ENCODE assay signal across 26 mouse cellular contexts in genomic region chr7:45915011-45915410, GRCm38 (mm10). TPM values are rescaled to one million over a fixed set of nuclear protein-coding genes. Genes with fewer than 3 reads are reported as not detected.
DNase-seq lines count a peak whose midpoint lies in the region; ATAC-seq lines count a peak whose summit lies in the region.
"Had no signal": no experiment of that assay in that cellular context is flagged by ENCODE, and none has a peak within 500 bp of the region (broad histone marks: within the 10 kb centered on the region; RNA-seq: fewer than 3 reads in every experiment).

No protein-coding gene starts in this region.

- H3K4me2 ChIP-seq in hindbrain, embryonic 13.5 days, result no peak overlapping the region
- no peak overlapping the region for H3K4me2 ChIP-seq in hindbrain, embryonic 16.5 days (ENCODE audit: low read length)
- H3K4me2 ChIP-seq: embryonic facial prominence, embryonic 12.5 days; forebrain, embryonic 12.5 days; forebrain, embryonic 15.5 days; heart, embryonic 13.5 days; intestine, embryonic 15.5 days had no signal

- ATAC-seq in hindbrain, embryonic 13.5 days (ENCODE audit: low FRiP score), result no peak
- ATAC-seq in hindbrain, embryonic 16.5 days, result no peak
- ATAC-seq: forebrain, embryonic 15.5 days; intestine, embryonic 15.5 days; Patski had no signal

- 0 out of 2 replicates have a peak, but pooled peaks cover 4% of the 10 kb centered on the region for H3K27me3 ChIP-seq in hindbrain, embryonic 13.5 days
- no peaks in the 10 kb centered on the region for H3K27me3 ChIP-seq in hindbrain, embryonic 16.5 days (replicated peaks; ENCODE audit: control insufficient read depth, insufficient read depth, low read length)
- no peaks in the 10 kb centered on the region for H3K27me3 ChIP-seq in limb, embryonic 10.5 days (ENCODE audit: low read depth, poor library complexity, severe bottlenecking)
- H3K27me3 ChIP-seq: CH12.LX; embryonic facial prominence, embryonic 12.5 days; forebrain, embryonic 12.5 days; forebrain, embryonic 15.5 days; heart, embryonic 13.5 days; hindbrain, embryonic 15.5 days; intestine, embryonic 15.5 days; Patski had no signal

- no peak overlapping the region for H3K27ac ChIP-seq in hindbrain, embryonic 13.5 days
- H3K27ac ChIP-seq in hindbrain, embryonic 16.5 days (ENCODE audit: low read depth, low read length), result no peak overlapping the region
- peak overlapping the region; percentile 57; the same call in 1 of the 2 replicates for H3K27ac ChIP-seq in limb, embryonic 10.5 days
- H3K27ac ChIP-seq: embryonic facial prominence, embryonic 12.5 days; heart, embryonic 13.5 days; intestine, embryonic 15.5 days had no signal

- no peak overlapping the region for H3K4me3 ChIP-seq in hindbrain, embryonic 13.5 days
- H3K4me3 ChIP-seq in hindbrain, embryonic 16.5 days (ENCODE audit: low read length), result no peak overlapping the region
- H3K4me3 ChIP-seq in limb, embryonic 10.5 days, result no peak overlapping the region
- H3K4me3 ChIP-seq: embryonic facial prominence, embryonic 12.5 days; erythroblast, embryonic 14.5 days; forebrain, embryonic 12.5 days; forebrain, embryonic 15.5 days; heart, embryonic 13.5 days; hindbrain, embryonic 15.5 days; intestine, embryonic 15.5 days had no signal

- H3K36me3 ChIP-seq in hindbrain, embryonic 13.5 days, result peaks cover 19% of the 10 kb centered on the region
- H3K36me3 ChIP-seq in hindbrain, embryonic 16.5 days (ENCODE audit: control insufficient read depth, insufficient read depth, low read length), result peaks cover 3% of the 10 kb centered on the region
- peaks cover 21% of the 10 kb centered on the region for H3K36me3 ChIP-seq in limb, embryonic 10.5 days

- DNase-seq in adrenal gland, adult 2 months, result peak; percentile 38
- no peak for DNase-seq in adrenal gland, postnatal 10 days
- no peak for DNase-seq in limb, embryonic 10.5 days (ENCODE audit: low spot score)
- DNase-seq in liver, result no peak
- DNase-seq: B cell, adult 2 months; cerebellum, adult 18-20 months; cerebellum, adult 9-10 months; cerebellum, postnatal 14 days; gastrocnemius, postnatal 25 days; heart, adult 18-20 months; heart, postnatal 14 days; heart, postnatal 4 days; kidney, adult 2 months had no signal

- peaks cover 21% of the 10 kb centered on the region for H3K4me1 ChIP-seq in hindbrain, embryonic 13.5 days (replicated peaks)
- peaks cover 19% of the 10 kb centered on the region for H3K4me1 ChIP-seq in hindbrain, embryonic 16.5 days (ENCODE audit: control insufficient read depth, insufficient read depth, low read depth, low read length)
- H3K4me1 ChIP-seq in limb, embryonic 10.5 days, result peaks cover 48% of the 10 kb centered on the region

- H3K9me3 ChIP-seq in hindbrain, embryonic 13.5 days, result no peaks in the 10 kb centered on the region
- H3K9me3 ChIP-seq in hindbrain, embryonic 16.5 days (ENCODE audit: control insufficient read depth, low read length), result no peaks in the 10 kb centered on the region
- no peaks in the 10 kb centered on the region for H3K9me3 ChIP-seq in limb, embryonic 10.5 days (replicated peaks)
- H3K9me3 ChIP-seq: embryonic facial prominence, embryonic 12.5 days; forebrain, embryonic 12.5 days; forebrain, embryonic 15.5 days; G1E; hindbrain, embryonic 15.5 days; intestine, embryonic 15.5 days had no signal

- 96% methylated on average over 5 of the region's 5 CpGs for WGBS in hindbrain, embryonic 13.5 days
- 86% methylated on average over 5 of the region's 5 CpGs for WGBS in hindbrain, embryonic 16.5 days
- WGBS in limb, embryonic 10.5 days, result 84% methylated on average over 5 of the region's 5 CpGs

- H3K9ac ChIP-seq in hindbrain, embryonic 13.5 days, result 0 out of 2 replicates have a peak overlapping the region, but pooled peaks have one; percentile 15
- no peak overlapping the region for H3K9ac ChIP-seq in hindbrain, embryonic 16.5 days (ENCODE audit: low read depth, low read length)
- H3K9ac ChIP-seq: embryonic facial prominence, embryonic 12.5 days; forebrain, embryonic 15.5 days; heart, embryonic 13.5 days; hindbrain, embryonic 15.5 days; intestine, embryonic 15.5 days had no signal

RNA-seq across cellular contexts. Expression of gene Emp3, which starts 6.2 kb away (rescaled TPM):
- total RNA-seq in adrenal gland, adult 2 months (2021), result 100 to 1,000 TPM; 327 to 620 TPM
- 855 and 1,123 TPM in 2 replicates for polyA plus RNA-seq in adrenal gland, adult 2 months (2012; rRNA removed)
- total RNA-seq in adrenal gland, postnatal 10 days (2021), result 100 to 1,000 TPM; 156 to 158 TPM
- polyA plus RNA-seq in hindbrain, embryonic 13.5 days (2015; fragmentation: Nextera tagmentation; extraction: Ambion mirVana), result 33.7 and 45.9 TPM in 2 replicates
- 33.2 and 39.9 TPM in 2 replicates for polyA plus RNA-seq in hindbrain, embryonic 16.5 days (2015; fragmentation: Nextera tagmentation; extraction: Ambion mirVana)
- 18.5 and 34.5 TPM in 2 replicates for polyA plus RNA-seq in limb, embryonic 10.5 days (2016; fragmentation: Nextera tagmentation; extraction: Ambion mirVana)

RNA-seq across cellular contexts. Expression of gene Ccdc114, which starts 8.9 kb away (rescaled TPM):
- 10 to 100 TPM; 13.3 to 68.3 TPM for total RNA-seq in adrenal gland, adult 2 months (2021)
- polyA plus RNA-seq in adrenal gland, adult 2 months (2012; rRNA removed), result 19.2 and 23.9 TPM in 2 replicates
- total RNA-seq in adrenal gland, postnatal 10 days (2021), result 1 to 10 TPM; 6.1 to 7.2 TPM
- polyA plus RNA-seq in hindbrain, embryonic 13.5 days (2015; fragmentation: Nextera tagmentation; extraction: Ambion mirVana), result 4.9 and 7.6 TPM in 2 replicates
- polyA plus RNA-seq in hindbrain, embryonic 16.5 days (2015; fragmentation: Nextera tagmentation; extraction: Ambion mirVana), result 6.6 and 8.7 TPM in 2 replicates
- 4.4 and 6.3 TPM in 2 replicates for polyA plus RNA-seq in limb, embryonic 10.5 days (2016; fragmentation: Nextera tagmentation; extraction: Ambion mirVana)
- total RNA-seq: CH12.LX had no signal
- polyA plus RNA-seq: erythroblast, embryonic 14.5 days had no signal

RNA-seq across cellular contexts. Expression of gene Tmem143, which starts 18.3 kb away (rescaled TPM):
- total RNA-seq in adrenal gland, adult 2 months (2021), result 10 to 100 TPM; 60.8 to 65.3 TPM
- polyA plus RNA-seq in adrenal gland, adult 2 months (2012; rRNA removed), result 173 and 207 TPM in 2 replicates
- total RNA-seq in adrenal gland, postnatal 10 days (2021), result 10 to 100 TPM; 85.8 to 88.1 TPM
- 6.2 and 6.6 TPM in 2 replicates for polyA plus RNA-seq in hindbrain, embryonic 13.5 days (2015; fragmentation: Nextera tagmentation; extraction: Ambion mirVana)
- 6.5 and 8.2 TPM in 2 replicates for polyA plus RNA-seq in hindbrain, embryonic 16.5 days (2015; fragmentation: Nextera tagmentation; extraction: Ambion mirVana)
- 4.8 and 5.7 TPM in 2 replicates for polyA plus RNA-seq in limb, embryonic 10.5 days (2016; fragmentation: Nextera tagmentation; extraction: Ambion mirVana)

RNA-seq across cellular contexts. Expression of gene Syngr4, which starts 18.5 kb away (rescaled TPM):
- not detected for total RNA-seq in adrenal gland, adult 2 months (2021)
- 0.90 and 0.98 TPM in 2 replicates for polyA plus RNA-seq in adrenal gland, adult 2 months (2012; rRNA removed)
- under 1 TPM in 1 of 2 experiments, not detected in 1; 0.30 TPM for total RNA-seq in adrenal gland, postnatal 10 days (2021)
- polyA plus RNA-seq in hindbrain, embryonic 13.5 days (2015; fragmentation: Nextera tagmentation; extraction: Ambion mirVana), result 0.17 and 0.36 TPM in 2 replicates
- 0.22 TPM in 1 of 2 replicates, not detected in the other for polyA plus RNA-seq in hindbrain, embryonic 16.5 days (2015; fragmentation: Nextera tagmentation; extraction: Ambion mirVana)
- polyA plus RNA-seq in limb, embryonic 10.5 days (2016; fragmentation: Nextera tagmentation; extraction: Ambion mirVana), result 1.4 and 1.5 TPM in 2 replicates
- total RNA-seq: CH12.LX; gastrocnemius, adult 8-10 months; gastrocnemius, postnatal 25 days; heart, adult 18-20 months; heart, postnatal 14 days had no signal
- polyA plus RNA-seq: hindbrain, embryonic 15.5 days had no signal

RNA-seq across cellular contexts. Expression of gene Grin2d, which starts 36.8 kb away (rescaled TPM):
- under 1 TPM; 0.40 to 0.97 TPM for total RNA-seq in adrenal gland, adult 2 months (2021)
- polyA plus RNA-seq in adrenal gland, adult 2 months (2012; rRNA removed), result 4.0 and 4.2 TPM in 2 replicates
- 1 to 10 TPM in 1 of 2 experiments, under 1 TPM in 1; 0.72 to 1.2 TPM for total RNA-seq in adrenal gland, postnatal 10 days (2021)
- polyA plus RNA-seq in hindbrain, embryonic 13.5 days (2015; fragmentation: Nextera tagmentation; extraction: Ambion mirVana), result 1.5 and 1.6 TPM in 2 replicates
- 3.3 and 3.4 TPM in 2 replicates for polyA plus RNA-seq in hindbrain, embryonic 16.5 days (2015; fragmentation: Nextera tagmentation; extraction: Ambion mirVana)
- 0.09 and 0.10 TPM in 2 replicates for polyA plus RNA-seq in limb, embryonic 10.5 days (2016; fragmentation: Nextera tagmentation; extraction: Ambion mirVana)

Comparison
In these comparisons a context has a peak if more than half of its experiments do, and no peak if none do; other contexts are left out.
1. RNA of gene Emp3, which starts 6.2 kb away (polyA plus RNA-seq): 855 to 1,123 TPM in adrenal gland, adult 2 months; 18.5 to 34.5 TPM in limb, embryonic 10.5 days, 33.7 to 45.9 TPM in hindbrain, embryonic 13.5 days and 33.2 to 39.9 TPM in hindbrain, embryonic 16.5 days; every median in the first group is over 10 times any median in the second.
2. RNA of gene Tmem143, which starts 18.3 kb away (polyA plus RNA-seq): 173 to 207 TPM in adrenal gland, adult 2 months; 6.5 to 8.2 TPM in hindbrain, embryonic 16.5 days, 6.2 to 6.6 TPM in hindbrain, embryonic 13.5 days and 4.8 to 5.7 TPM in limb, embryonic 10.5 days; every median in the first group is over 10 times any median in the second.